Mouse (Mus musculus) cerebellum, adult 18-20 months (tissue): Measurements from ENCODE around the gene Gdpd5.

Source experiments
- DNase-seq, 2 experiments: peaks; one replicate each; pipeline ENCODE4 v3.0.0; 2021

Gene Gdpd5

GRCm38 (mm10) chr7:99444012-99444411 is 62.8 kb downstream of the Gdpd5 start:
- no peak for DNase-seq

DNA sequence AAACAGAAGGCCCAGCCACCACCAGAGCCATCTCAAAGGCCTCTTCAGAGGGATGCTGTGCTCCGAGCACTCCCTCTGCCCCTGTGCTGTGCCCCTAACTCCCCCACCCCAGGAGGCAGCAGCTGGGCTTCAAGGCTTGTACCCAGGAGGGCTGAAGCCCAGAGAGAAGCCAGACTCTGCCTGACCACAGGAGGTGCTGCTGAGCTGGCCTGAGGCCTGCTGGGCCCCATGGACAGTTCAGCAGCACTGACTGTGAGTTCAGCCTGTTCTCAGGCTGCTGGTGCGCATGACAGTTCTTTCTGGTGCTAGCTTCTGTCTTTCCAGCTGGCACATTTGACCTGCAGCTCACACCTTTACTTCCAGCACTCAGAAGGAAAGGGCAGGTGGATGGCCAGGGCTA is 64.6 kb downstream of the Gdpd5 start:
- peak; percentile 33 to 34 for DNase-seq

DNA sequence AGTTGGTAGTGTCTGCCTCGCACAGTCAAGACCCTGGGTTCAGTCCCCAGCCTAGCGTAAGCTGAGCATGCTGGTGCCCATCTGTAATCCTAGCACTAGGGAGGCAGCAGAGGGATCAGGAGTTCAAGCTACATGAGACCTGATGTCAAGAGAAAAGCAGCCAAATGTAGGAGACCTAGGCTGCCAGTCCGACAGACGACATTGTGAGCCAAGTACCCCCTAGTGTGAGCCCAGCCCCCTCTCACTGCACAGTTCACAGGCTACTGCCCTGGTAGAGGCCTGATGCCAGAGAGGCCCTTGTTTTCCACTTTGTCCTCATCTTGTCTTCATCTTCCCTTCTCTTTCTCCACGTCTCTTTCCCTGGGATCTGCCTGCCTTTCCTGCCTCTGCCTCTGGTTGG is 66.1 kb downstream of the Gdpd5 start:
- DNase-seq: no peak

- no peak for DNase-seq
Measured at GRCm38 (mm10) chr7:99448619-99449018, 67.4 kb downstream of the Gdpd5 start.

- DNase-seq: no peak
Measured at GRCm38 (mm10) chr7:99449063-99449462, 67.8 kb downstream of the Gdpd5 start.

DNA sequence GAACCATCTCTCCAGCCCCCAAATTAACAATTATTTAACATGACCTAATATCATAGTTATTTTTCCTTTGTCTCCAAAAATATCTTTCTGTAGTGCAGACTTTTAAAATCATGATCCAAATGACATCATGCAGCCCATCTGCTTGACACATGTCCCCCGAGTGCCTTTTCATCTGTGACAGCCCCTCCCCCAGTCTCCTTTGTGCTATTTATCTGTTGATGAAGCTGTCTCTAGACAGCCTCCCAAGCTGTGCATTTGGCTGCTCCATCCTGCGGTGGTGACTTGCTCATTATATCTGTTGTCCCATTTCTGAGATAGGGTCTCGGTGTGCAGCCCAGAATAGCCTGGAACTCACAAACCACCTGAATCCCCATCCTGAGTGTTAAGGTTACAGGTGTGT is 68.5 kb downstream of the Gdpd5 start:
- no peak for DNase-seq

GRCm38 (mm10) chr7:99450703-99451102 is 69.5 kb downstream of the Gdpd5 start:
- peak; percentile 75 to 83 for DNase-seq

GRCm38 (mm10) chr7:99452859-99453258 is 71.6 kb downstream of the Gdpd5 start:
- DNase-seq: no peak

- no peak for DNase-seq
Measured at GRCm38 (mm10) chr7:99454044-99454443, 72.8 kb downstream of the Gdpd5 start.

DNA sequence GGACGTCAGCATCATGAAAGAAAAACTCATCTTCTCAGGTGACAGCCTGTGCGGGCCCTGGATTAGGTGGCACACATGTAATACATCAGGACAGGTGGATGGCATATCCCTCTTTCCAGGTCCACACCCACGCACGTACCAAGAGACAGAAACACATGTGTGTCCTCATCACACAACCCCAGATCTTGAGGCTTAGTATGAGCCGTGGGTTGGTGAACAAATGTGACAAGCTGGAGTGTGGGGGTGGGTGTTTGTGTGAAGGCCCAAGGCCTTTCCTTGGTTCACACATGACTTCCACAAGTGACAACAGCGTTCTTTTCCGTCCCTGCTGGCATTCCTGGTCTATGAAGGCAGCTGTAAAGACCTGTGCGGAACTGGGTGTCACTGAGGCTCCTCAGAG is 77.6 kb downstream of the Gdpd5 start:
- DNase-seq: no peak

DNA sequence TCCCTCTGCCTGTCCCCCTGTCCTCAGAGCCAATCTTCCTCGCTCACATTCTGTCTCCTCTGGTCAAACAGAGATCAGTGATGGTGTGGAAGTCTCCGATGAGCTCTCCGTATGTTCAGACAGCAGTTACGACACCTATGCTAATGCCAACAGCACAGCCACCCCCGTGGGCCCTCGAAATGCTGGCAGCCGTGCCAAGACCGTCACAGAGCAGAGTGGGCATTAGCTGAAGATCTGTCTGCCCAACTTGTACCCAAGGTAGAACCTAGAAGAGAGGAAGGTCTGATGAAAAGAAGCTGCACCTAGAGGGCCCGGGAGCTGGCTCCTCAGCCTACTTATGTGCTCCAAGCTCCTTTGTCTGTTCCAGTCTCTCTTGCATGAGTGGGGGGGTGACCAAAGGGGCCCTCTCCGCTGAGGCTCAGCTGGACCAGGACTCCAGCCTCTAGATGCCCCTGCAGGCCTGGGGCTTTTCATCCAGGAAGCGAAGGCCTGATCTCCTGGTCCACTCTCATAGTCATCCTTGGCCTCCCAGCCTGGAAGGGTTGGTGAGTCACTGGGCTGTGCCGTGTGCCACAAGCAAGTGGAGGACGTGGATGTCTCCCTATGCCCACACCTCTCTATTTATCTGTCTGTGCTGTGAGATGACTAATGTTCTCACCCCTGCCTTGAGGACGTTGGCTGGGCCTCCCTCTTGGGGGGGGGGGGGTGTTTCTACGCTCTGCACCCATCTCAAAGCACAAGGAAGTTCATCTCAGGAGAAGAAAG is 78.9 kb downstream of the Gdpd5 start:
- no peak for DNase-seq

- no peak for DNase-seq
Measured at GRCm38 (mm10) chr7:99463120-99463519, 81.9 kb downstream of the Gdpd5 start.

GRCm38 (mm10) chr7:99465811-99466210 is 84.6 kb downstream of the Gdpd5 start, which contains the start of gene Klhl35:
Gene Klhl35, plus strand, starts transcription at chr7:99466004.
- no peak for DNase-seq

DNA sequence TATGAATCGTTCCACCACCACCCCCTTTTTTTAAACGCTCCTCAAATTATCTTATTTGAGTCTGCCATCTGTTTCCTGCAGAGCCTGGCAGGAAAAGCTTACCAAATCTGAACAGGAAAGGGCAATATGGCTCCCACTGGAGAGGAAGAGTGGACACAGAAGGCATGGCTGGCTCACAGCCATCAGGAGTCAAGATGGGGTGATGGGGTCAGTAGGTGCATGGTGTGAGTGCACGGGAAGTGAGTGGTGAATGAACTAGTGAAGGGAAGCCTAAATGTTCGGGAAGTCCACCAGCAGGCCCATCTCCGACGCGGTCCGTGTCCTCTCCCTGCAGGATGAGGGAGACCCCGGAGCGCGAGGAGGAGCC is 86.7 kb downstream of the Gdpd5 start:
- peak; percentile 73 to 74 for DNase-seq

DNA sequence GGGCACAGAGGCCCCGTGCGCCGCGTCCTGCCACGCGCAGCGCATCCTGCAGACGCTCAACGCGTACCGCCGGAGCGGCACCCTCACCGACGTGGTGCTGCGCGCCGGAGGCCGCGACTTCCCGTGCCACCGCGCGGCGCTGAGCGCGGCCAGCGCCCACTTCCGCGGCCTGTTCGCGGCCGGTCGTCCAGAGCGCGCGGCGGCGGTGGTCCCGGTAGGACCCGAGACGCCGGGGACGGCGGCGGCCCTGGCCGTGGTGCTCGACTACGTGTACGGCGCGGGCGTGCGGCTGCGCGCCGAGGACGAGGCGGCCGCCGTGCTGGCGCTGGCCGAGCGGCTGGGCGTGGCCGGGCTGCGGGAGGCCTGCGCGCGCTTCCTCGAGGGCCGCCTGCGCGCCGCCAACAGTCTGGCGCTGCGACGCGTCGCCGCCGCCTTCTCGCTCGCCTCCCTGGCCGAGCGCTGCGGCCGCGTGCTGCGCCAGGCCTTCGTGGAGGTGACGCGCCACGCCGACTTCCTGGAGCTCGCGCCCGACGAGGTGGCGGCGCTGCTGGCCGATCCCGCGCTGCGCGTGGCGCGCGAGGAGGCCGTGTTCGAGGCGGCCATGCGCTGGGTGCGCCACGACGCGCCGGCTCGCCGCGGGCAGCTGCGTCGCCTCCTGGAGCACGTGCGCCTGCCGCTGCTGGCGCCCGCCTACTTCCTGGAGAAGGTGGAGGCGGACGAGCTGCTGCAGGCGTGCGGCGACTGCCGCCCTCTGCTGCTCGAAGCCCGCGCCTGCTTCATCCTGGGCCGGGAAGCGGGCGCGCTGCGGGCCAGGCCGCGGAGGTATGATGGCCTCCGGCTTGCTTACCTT is 87.3 kb downstream of the Gdpd5 start:
- DNase-seq: peak; percentile 36 to 67

DNA sequence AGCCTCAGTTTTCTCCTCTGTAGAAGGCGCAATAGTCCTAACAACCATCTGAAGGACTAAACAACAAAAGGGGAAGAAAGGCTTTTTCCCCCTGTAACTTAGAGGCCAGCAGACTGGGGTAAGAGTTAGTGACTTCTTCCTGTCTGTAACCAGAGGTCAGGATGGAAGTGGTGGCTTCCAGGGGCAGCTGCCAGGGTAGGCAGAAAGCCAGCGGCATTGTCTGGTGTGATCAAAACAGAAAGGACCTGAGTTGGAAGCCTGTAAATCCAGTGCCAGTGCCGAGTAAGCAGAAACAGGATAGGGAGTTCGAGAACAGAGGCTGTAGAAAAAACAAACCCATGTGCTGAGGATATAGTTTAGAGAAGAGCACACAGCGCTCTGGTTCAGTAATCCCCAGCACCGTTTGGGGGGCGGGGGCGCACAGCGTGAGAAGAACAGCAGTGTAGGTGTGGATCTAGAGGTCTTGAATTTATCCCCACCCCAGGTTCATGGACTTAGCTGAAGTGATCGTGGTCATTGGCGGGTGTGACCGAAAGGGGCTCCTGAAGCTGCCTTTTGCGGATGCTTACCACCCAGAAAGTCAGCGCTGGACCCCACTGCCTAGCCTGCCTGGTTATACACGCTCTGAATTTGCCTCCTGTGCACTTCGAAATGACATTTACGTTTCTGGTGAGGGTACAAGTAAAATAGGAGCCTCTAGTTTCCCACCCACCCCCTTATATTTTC is 88.6 kb downstream of the Gdpd5 start:
- no peak for DNase-seq

- no peak for DNase-seq
Measured at GRCm38 (mm10) chr7:99471578-99471977, 90.4 kb downstream of the Gdpd5 start.

DNA sequence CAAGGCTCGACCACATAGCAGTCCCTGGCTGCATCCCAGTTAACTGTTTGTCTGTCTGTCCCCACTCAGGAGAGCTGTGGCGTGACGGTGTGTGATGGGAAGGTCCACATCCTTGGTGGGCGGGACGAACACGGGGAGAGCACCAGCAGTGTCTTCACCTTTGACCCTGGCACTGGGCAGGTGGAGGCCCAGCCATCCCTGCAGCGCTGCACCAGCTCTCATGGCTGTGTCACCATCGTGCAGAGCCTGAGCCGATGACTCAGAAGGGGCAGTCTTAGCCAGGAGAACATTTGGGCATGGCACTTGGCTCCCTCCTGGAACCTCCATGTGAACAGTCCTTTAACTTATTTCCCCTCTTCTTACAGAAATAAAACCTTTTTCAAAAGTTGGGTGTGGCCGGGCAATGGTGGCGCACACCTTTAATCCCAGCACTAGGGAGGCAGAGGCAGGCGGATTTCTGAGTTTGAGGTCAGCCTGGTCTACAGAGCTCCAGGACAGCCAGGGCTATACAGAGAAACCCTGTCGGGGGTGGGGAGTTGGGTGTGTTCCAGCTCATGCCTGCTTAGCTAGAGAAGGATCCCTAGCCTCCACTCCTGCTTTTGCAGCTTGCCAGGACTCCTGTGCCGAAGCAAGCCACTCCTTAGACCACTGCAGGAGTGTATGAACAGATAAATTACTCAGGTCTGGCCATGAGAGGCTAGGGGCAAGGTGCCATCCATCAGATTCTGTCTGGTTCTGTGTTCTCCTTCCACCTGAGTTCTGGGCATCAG is 92.6 kb downstream of the Gdpd5 start:
- peak; percentile 55 to 65 for DNase-seq

DNA sequence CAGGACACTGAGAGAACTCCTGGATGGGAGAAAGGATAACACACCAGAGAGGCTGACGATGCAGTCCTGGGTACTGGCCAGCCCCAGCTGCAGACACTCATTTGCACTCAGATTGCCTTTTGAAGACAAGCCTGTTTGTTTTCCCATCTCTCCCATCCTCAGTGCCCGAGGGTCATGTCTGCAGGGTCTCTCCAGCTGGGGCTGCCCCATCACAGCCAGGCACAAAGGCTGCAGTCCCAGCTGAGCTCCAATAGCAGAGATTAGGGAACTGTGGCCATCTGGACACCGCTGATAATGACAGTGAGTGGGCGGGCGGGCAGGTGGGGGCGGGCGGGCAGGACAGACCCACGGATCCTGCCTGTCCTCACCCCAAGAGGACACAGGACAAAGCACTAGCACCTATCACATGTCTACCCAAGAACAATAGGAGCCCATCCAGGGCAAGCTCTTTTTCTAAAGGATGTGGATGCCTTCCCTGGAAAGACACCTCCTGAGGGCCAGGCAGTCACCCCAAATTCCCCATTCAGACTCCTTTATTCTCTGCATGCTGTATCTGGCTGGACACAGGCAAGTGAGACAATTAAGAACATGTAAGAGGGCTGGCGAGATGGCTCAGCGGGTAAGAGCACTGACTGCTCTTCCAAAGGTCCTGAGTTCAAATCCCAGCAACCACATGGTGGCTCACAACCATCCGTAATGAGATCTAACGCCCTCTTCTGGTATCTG is 93.8 kb downstream of the Gdpd5 start:
- DNase-seq: peak in 1 of 2 experiments; percentile 31

GRCm38 (mm10) chr7:99475562-99475911 is 94.3 kb downstream of the Gdpd5 start:
- no peak for DNase-seq

GRCm38 (mm10) chr7:99476558-99477114 is 95.4 kb downstream of the Gdpd5 start:
- DNase-seq: no peak

GRCm38 (mm10) chr7:99477235-99477634 is 96.0 kb downstream of the Gdpd5 start:
- no peak for DNase-seq
